Mouse (Mus musculus): ENCODE data around the gene Apbb1ip.

DNA sequence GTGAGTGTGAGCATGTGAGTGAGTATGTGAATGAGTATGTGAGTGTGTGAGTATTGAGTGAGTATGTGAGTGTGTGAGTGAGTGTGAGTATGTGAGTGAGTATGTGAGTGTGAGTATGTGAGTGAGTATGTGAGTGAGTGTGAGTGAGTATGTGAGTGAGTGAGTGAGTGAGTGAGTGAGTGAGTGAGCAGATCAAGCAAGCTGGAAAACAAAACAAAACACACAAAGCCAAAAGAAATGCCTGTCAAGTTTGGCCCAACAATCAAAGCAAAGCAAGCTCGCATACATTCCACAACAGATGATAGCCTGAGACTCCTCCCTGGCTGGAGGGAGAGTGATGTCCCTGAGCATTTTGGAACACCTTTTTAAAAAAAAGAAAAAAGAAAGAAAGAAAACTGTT, 33.5 kb upstream of the Apbb1ip start:
- TF ChIP-seq CTCF (IDR thresholded peaks at IDR 0.05; ENCODE audit: extremely low read depth, insufficient read length, insufficient replicate concordance, low read depth, low read length) (no peak), POLR2A (IDR thresholded peaks at IDR 0.05; ENCODE audit: low read depth, low read length) (no peak)

Data from small intestine, adult 2 months (tissue).